Mouse (Mus musculus): Measurements from ENCODE around the gene Cntnap2.
A peak's percentile ranks its signal among the peaks of the same experiment; 100 is the strongest.
"Not testable (repeated sequence)": the region's sequence is repeated elsewhere in the genome, so short reads cannot be mapped to it uniquely, and the experiment has no call there.

Gene Cntnap2

DNA sequence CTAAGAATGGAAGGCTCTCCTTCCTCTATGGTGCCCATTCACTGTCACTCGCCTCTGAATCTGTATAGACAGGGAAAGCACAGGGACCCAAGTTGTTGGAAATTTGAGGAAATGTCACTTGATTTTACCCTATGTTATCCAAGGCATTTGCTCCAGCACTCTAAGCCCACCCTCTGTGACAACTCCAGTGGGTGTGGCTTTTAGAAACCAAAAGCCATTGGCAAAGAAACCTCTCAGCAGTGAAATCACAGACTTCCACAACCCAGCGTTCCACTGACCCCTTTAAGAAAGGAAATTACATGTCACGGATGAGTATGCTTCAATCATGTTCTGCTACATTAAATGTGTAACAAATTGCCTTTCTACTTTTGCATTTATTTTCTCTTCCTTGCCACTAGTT lies 1904.5 kb downstream of the Cntnap2 start:
- DNase-seq (ENCODE audit: low read depth, low spot score), result no peak

DNA sequence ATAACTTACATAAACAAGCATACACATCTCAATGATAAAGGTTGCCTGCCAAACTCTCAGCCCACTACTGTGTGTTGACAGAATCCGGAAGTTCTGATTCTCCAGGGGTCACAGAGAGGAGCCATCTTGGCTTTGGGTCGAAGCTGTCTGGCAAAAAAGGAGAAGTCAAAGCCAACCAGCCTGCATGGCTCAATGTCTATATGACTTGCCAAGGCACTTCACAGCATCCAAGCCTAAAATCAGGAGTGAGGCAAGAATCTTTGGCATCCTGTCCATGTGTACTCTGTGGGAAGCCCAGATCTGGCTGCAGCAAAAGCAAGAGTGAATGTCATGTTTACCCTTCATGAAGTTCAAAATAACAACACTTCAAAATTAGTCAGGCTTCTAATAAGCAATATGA lies 1913.5 kb downstream of the Cntnap2 start:
- no peak for DNase-seq (ENCODE audit: low read depth, low spot score)

DNA sequence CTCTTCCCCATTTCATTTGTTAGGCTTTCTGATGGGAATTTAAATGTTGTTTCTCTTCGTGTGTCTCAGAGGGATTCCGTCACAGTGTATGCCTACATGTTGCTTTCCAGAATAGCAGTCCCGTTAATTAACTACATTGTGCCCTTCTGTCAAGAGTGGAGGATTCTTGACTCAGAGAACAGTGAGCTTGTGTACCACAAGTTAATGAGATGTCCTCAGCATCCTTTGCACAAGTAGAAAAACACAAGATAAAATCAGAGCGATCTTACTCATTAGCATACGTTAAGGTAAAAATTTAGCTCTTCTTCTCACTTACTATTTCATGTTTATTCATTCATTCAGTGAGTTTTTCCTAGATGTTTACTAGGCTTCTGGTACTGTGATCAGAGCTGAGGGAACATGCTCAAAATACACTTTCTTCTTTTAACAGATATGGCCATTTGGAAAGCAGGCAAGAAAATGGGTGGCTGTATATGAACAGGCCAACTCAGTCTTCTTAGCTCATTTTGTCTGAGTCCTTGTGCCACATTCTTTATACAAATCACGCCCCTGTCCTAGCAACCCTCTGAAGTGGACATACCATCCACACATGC lies 1936.9 kb downstream of the Cntnap2 start:
- no peak for DNase-seq (ENCODE audit: low read depth, low spot score)

DNA sequence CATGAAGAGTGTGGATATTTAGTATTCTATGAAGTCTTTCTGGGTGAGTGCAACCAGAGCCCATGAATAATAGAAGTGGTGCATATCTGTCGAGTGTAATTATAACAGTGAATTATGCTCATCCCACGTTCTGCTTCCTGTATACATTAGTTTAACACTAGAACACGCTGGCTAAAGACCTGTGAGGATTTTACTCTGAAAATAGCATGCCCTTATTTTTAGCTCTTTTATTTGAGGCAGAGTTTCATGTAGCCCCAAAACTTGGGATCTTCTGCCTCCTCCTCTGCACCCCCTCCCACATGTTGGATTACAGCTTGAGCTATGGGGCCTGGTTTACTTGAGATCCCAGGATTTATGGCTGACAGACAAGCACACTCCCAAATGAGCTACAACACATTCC lies 1945.3 kb downstream of the Cntnap2 start:
- DNase-seq (ENCODE audit: low read depth, low spot score), result no peak

DNA sequence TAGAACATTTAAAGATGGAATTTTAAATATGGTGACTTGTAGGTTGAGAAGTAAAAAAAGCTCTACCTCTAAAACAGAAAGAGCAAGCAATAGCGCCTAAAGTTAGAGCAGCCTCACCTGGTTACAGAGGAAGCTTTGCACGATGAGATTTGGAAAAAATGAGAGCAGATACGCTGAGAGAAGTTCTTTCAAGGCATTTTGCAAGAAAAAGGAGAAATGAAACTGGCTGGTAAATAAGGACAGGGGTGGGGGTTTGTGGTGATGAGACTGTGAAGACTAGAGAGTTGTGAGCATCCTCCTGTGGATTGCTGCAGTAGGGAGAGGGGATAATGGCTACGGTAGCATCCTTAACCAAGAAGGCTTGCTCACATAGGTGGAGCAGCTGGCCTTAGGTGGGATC lies 1953.8 kb downstream of the Cntnap2 start:
- peak; percentile 41 for DNase-seq (ENCODE audit: low read depth, low spot score)

DNA sequence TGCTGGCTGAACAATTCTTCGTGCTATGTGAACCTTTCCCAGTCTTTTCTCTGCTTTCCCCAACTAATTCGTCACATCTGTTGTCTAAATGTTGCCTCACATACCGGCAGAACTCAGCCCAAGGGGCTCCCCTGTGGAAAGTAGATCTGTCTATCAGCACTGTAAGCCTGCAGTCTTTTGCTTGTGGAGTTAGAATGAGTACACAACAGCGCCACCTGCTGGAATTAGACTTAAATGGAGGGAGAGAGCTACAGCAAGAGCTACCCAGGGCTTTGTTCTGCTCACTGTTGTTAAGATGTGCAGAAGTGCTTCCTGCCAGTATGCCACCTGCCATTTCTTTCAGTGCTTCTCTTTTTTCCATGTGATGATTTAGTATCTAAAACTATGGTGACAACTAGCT lies 1954.4 kb downstream of the Cntnap2 start:
- peak; percentile 85 for DNase-seq (ENCODE audit: low read depth, low spot score)

DNA sequence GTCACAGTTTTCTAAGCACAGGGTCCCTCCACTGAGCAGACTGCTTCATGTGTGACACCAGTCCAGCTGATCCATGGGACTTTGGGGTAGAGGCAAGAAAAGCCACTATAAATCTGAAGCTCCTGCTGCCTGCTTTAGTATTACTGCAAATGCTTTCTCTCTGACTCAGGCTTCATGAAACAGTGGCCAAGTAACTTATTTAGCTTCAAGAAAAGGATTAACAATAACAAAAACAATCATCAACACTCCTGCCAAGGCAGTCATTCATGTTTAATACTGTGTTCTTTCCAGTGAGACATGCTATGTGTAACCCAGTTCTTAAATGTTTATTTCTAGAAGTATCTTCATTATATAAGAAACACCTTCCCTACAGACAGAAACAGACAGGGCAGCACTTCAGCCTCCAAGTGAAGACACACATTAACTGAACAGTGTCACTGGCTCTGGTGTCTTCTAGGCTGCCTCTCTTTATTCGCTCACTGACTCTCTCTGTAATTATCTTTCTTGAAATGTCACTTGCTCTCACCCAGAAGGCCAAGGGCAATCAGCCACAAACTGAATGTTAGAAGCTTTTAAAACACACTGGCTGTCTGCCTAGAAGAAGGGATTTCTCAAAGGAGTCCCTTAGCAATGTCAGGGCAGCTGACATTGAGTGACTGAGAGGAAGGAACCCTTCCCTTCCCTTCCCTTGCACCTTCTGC lies 1955.9 kb downstream of the Cntnap2 start:
- no peak for DNase-seq (ENCODE audit: low read depth, low spot score)

DNA sequence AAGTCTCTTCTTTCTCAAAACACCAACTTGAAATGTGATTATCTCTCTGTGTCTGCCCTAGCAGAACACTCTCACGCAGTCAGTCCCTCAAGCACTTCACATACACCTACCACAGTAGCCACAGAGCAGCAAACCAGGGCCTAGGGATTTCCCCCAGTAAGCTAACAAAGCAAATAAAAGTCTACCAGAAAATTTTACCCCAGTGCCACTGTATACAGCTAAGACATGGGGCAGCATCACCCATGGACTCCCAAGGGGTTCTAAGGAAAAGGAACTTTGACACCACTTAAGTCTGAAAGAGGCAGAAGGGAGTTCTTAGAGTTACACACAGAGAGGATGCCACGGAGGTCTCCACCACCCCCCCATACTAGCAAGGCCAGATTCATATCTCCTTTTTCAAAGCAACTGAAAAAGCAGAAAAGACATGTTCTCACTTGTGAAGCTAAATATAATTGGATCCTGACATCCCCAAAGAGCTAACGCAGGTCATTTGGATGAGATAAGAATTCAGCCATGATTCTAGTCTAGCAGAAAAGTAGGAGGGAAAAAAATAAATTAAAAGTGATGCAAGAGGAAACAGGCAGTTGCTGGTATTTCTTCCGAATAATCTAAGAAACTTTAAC lies 1967.0 kb downstream of the Cntnap2 start:
- no peak for DNase-seq (ENCODE audit: low read depth, low spot score)

DNA sequence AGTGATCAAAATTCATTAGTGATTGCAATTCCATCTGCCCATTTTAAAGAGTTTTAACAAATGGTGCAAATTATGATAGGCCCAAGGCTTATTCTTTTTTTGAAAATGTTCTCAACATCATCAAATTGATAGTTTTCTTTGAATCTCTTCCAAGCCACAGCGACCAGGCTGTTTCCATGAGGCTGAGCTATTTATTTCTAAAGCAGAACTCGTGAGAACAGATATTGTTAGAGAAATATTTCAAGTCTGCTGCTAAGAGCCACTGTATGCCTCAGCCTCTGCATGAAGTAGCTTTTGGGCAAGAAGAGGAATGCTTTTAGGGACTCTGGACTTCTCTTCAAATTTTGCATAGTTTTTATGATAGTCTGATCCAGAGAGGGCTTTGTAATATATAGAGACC lies 1972.2 kb downstream of the Cntnap2 start:
- DNase-seq (ENCODE audit: low read depth, low spot score), result no peak

DNA sequence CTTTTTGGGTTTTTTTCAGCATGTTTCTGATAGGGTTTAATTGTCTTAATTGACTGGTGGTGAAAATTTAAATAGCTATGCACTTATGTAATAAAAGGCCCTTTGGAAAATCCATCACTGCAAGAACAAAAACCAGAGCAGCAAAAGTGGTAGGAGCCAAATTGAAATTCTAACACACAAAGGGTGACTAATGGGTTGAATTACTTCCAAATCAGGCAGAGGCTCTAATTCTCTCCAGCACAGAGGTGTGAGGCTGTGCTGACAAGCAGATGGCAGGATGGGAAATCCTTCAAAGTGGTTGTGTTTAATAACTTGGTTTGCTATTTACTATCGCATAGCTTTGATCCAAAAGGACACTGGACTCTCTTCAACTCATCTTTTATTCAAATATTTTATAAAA lies 1983.4 kb downstream of the Cntnap2 start:
- DNase-seq (ENCODE audit: low read depth, low spot score), result no peak

DNA sequence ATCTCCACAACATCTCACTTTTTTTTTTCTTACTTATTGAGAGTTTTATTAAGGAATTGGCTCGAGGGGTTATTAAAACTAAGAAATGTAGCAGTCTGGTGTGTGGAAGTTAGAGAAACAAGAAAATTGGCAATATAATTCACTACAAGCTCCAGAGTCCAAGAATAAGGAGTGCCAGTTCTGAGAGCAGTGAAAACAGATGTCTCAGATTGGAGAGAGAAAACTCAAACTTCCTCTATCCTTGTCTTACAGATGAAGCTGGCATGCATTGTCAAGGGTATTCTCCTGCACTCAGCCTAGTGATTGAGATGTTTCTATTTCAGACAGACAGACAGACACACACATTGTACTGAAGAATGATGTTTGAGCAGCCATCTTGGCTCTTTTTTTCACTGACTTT lies 1984.4 kb downstream of the Cntnap2 start:
- DNase-seq (ENCODE audit: low read depth, low spot score), result no peak

DNA sequence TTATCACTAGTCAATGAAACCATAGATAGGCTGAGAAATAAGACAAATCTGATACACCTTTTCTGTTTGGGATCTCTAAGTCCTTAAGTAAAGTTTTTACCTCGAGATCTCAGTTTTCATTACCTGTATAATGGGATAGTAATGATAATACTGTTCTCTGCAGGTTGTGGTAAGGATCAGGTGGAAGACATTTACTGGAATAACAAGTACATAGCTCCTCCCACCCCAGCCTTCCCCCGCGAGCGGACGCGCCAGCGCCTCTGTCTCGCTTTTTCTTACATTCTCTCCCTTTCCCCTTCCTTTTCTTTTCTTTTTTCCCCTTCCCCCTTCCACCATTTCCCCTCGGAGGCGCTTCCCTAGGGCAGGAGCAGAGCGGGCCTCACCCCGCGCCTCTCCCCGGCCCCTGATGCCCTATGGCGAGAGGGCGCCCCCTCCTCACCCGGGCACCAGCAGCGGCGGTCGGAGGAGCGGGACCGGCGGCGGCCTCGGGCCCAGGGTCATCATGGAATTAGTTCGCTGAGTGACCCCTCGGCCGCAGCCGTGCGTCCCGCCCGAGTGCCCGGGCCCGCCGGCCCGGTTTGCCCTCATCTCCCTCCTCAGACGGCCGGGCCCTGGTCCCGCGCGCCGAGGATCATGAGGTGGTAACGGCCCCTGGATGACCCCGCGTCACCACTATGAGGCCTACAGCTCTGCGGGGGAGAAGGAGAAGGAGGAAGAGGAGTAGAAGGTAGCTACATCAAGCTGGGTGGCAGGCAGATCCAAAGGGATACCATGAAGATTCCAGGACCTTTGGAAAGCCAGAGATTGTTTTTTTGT lies 1985.4 kb downstream of the Cntnap2 start:
- no peak for DNase-seq (ENCODE audit: low read depth, low spot score)

DNA sequence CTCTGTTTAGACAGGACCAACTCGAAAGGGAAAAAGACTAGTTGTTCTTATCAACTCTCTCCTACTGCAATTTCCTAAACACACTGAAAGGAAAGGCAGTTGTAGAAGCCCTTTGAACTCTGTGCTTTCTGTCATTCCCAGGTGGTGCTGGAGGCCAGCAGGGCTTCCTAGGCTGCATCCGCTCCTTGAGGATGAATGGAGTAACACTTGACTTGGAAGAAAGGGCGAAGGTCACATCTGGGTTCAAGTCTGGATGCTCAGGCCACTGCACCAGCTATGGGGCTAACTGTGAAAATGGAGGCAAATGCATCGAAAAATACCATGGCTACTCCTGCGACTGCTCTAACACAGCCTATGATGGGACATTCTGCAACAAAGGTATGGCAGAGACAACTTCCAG lies 1989.9 kb downstream of the Cntnap2 start:
- DNase-seq (ENCODE audit: low read depth, low spot score), result no peak

DNA sequence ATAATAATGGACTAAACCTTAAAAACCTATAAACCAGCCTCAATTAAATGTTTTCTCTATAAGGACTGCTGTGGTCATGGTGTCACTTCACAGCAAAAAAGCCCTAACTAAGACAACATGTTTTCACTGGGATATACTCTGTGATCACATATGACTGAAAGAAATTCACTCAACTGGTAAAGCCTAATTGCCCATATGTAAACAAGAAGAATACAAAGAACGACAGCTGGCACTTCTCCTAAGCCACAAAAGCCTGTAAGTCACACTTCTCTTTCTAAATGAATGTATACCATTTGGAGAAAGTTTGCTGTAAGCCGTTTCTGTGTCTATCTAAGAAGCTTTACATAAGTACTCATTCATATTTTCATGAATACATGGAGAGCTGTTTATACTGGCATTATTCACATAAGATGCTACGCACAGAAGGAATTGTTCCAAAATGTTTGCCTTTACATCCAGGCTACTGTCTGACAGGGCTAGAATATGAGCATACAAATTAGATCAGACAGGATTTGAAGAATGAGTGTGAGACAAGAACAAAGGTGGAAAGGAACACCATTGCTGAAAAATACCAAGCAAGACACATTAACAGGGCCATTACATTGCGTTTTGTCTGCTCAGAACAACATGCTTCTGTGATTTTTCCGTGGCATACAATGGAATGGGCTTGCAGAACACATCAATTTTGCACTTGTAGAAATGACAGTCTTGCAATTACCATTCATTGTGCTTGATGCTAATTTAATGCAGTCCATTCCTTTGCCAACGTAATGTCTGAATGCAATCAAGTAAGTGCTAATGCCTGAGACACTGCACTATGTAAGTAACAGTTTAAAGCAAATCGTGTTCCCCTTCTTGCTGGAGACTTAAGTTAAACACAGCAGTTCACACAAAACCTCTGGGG lies 1991.4 kb downstream of the Cntnap2 start:
- DNase-seq (ENCODE audit: low read depth, low spot score), result no peak

DNA sequence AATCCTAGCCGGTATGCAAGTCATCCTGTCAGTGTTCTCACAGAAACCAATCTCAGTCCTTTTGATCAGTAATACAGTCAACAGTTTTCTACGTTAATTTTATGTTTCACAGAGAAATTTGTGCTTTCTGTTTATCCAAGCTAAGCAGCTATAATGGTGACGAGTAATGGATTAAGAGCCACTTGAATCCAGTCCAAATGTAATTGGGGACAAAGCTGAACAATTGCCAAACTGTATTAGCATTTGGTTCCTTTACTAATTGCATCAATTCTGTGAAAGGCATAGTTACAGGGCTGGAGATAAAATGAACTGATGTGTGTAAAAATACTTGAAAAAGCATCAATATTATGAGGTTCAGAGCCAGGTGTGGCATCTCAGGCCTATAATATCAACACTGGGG lies 2002.2 kb downstream of the Cntnap2 start:
- DNase-seq (ENCODE audit: low read depth, low spot score), result no peak

DNA sequence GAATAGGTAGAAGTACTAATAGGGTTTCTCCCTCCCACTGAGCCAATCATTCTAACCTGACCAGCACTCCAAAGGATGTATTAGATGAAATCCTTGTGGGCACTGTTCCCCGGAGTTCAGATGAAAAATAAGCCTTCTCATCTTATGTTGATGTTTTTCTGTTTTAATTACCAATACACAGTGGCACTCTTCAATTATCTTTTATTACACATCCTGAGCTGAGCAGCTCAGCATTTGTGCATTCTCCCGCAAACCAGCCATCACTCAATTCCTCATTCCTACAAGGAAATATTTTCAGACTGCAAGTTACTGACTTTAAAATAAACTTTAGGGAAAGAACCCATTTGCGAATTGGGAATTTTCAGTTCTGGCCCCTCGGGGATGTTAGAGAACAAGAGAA lies 2030.8 kb downstream of the Cntnap2 start:
- DNase-seq (ENCODE audit: low read depth, low spot score), result no peak

DNA sequence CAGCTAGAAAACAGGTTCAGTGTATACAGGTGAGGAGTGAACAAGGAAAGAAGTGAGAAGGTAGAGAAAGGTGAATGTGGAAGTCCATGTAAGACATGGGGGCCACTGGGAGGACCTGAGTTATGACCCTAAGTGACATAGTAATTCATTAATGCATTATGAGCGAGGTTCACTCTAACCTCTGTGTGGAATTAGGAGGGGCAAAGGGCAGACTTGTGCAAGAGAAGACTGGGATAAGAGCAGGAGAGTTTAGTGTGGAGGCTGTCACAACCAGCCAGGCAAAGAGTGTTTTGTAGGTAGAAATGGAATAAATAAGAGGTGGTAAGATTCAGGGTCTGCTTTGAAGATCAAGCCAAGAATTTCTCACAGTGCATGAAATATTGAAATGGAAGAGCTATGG lies 2045.8 kb downstream of the Cntnap2 start:
- no peak for DNase-seq (ENCODE audit: low read depth, low spot score)

DNA sequence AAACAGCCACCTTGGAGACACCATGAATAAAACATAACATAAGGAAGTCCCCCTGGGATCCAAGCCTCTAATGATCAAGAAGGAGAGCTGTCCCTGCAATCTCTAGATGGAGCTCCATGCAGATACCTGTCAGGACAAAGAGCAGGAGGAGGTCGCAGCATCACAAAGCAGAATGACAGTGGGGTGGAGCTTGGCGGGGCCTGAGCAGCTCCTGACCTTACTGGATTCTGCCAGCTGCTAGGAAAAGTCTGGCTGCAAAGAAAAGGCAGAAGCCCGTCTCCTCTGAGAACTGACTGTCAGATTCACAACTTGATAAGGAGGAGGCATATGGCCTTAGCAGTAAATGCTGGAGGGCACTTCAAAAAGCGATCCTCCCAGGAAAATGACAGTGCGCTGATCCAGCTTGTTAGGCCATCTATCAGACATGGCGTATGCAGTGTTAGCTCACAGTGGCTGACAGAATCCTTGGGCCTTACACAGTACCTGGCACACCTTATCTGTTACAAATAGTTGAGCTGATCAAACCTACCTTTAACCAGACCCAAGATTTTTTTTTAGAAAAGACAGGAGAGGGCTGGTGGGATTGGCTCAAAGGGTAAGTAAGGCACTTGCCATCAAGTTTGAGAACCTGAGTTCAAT lies 2050.5 kb downstream of the Cntnap2 start:
- DNase-seq (ENCODE audit: low read depth, low spot score), result no peak

DNA sequence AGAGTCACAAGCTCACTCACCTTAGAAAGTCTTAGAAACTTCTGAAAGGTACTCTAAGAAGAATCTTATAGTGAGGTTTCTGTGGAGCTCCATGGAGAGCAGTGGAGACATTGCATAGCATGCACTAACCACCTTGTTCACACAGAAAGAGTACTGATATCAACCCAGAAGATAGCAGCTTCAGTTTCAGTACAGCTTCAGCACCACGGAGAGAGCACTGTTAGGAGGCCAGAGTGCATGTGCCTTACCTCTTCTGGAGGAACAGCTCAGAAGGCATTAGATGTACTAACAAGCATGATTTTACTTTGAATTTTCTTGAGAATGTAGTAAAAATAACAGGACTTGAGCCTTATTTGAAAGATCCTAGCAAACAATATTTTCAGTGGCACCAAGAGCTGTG lies 2074.9 kb downstream of the Cntnap2 start:
- DNase-seq (ENCODE audit: low read depth, low spot score), result not testable (repeated sequence)

DNA sequence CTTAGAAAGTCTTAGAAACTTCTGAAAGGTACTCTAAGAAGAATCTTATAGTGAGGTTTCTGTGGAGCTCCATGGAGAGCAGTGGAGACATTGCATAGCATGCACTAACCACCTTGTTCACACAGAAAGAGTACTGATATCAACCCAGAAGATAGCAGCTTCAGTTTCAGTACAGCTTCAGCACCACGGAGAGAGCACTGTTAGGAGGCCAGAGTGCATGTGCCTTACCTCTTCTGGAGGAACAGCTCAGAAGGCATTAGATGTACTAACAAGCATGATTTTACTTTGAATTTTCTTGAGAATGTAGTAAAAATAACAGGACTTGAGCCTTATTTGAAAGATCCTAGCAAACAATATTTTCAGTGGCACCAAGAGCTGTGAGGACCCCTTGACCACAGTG lies 2093.9 kb downstream of the Cntnap2 start:
- not testable (repeated sequence) for DNase-seq (ENCODE audit: low read depth, low spot score)
